Mouse (Mus musculus) forebrain, postnatal 0 days (tissue): ENCODE measurements around the gene Atp8a2. TPM values are rescaled to one million over a fixed set of nuclear protein-coding genes. Genes with fewer than 3 reads are reported as not detected.

Source experiments
- ATAC-seq: fragments of 200-750 bp; cut with Nextera tagmentation; 2 replicates; pipeline ENCODE4 v1.8.0; 2017; ENCODE audit warnings: mild to moderate bottlenecking, moderate library complexity
- DNase-seq: peaks from one replicate; pipeline ENCODE4 v3.0.0-alpha.2; 2015
- H3K27ac ChIP-seq: fragments of 300-500 bp; sonication (generic); 2 replicates; pipeline ENCODE4 v1.5.1; 2014; ENCODE audit warnings: low read depth, mild to moderate bottlenecking, antibody characterized with exemption, low read length, moderate library complexity, mixed read lengths
- H3K27me3 ChIP-seq: fragments of 300-500 bp; sonication (generic); 2 replicates; pipeline ENCODE4 v1.6.1; 2014; ENCODE audit warnings: mild to moderate bottlenecking, low read length, mixed read lengths; ENCODE audit not compliant: insufficient read depth
- H3K36me3 ChIP-seq: fragments of 300-500 bp; sonication (generic); 2 replicates; pipeline ENCODE4 v1.6.1; 2014; ENCODE audit warnings: mild to moderate bottlenecking, moderate library complexity; ENCODE audit not compliant: insufficient read depth
- H3K4me1 ChIP-seq: fragments of 300-500 bp; sonication (generic); 2 replicates; pipeline ENCODE4 v1.6.1; 2014; ENCODE audit warnings: antibody characterized with exemption; ENCODE audit not compliant: insufficient read depth
- H3K4me2 ChIP-seq: fragments of 300-500 bp; sonication (generic); 2 replicates; pipeline ENCODE4 v1.6.1; 2014; ENCODE audit warnings: low read depth, mild to moderate bottlenecking, moderate library complexity
- H3K4me3 ChIP-seq: fragments of 300-500 bp; sonication (generic); 2 replicates; pipeline ENCODE4 v1.5.1; 2014; ENCODE audit warnings: low read depth, low read length, mixed read lengths
- H3K9ac ChIP-seq: fragments of 300-500 bp; sonication (generic); 2 replicates; pipeline ENCODE4 v1.6.1; 2014; ENCODE audit warnings: mild to moderate bottlenecking
- H3K9me3 ChIP-seq: fragments of 300-500 bp; sonication (generic); 2 replicates; pipeline ENCODE4 v1.6.1; 2016; ENCODE audit warnings: low read length
- CTCF ChIP-seq: sonication (generic); IDR thresholded peaks from 2 replicates; pipeline ENCODE4 v1.5.1; 2016; ENCODE audit warnings: antibody characterized with exemption, control low read depth, low read depth
- WGBS: fragments of 180-500 bp; shearing (Covaris S2); extraction: QIAGEN DNeasy Blood & Tissue Kit; methylation state at CpG from one replicate; pipeline ENCODE4 v1.1.7; 2014; 5-methylcytosine and 5-hydroxymethylcytosine counted together
- polyA plus RNA-seq: library from polyadenylated mRNA; unstranded; fragments of >200 nt; fragmentation: Nextera tagmentation; extraction: Ambion mirVana; gene quantifications from 2 replicates; pipeline ENCODE4 v1.2.1, GENCODE M21; 2015
- total RNA-seq: library from RNA; depleted of rRNA; stranded (reverse); fragments of >200 nt; gene quantifications from 2 replicates; pipeline ENCODE4 v1.2.3, GENCODE M21; 2014

Gene Atp8a2
- total and polyA plus RNA-seq, 2 experiments from 2014 or later, result 33.6 to 38.0 TPM

- Histone ChIP-seq H3K36me3 (no peaks in the 10 kb centered on the region), H3K4me2 (no peak overlapping the region), H3K9me3 (no peaks in the 10 kb centered on the region), H3K4me1 (no peaks in the 10 kb centered on the region), H3K27me3 (no peaks in the 10 kb centered on the region), H3K4me3 (no peak overlapping the region), H3K9ac (no peak overlapping the region), H3K27ac (no peak overlapping the region)
- 88% methylated on average over 3 of the region's 3 CpGs for WGBS
- no peak for ATAC-seq
- TF ChIP-seq CTCF, result no peak
- no peak for DNase-seq
Observed at GRCm38 (mm10) chr14:59878248-59878647, 318.7 kb downstream of the Atp8a2 start.

- Histone ChIP-seq H3K27ac (no peak overlapping the region), H3K4me1 (no peaks in the 10 kb centered on the region), H3K4me2 (no peak overlapping the region), H3K4me3 (no peak overlapping the region), H3K36me3 (no peaks in the 10 kb centered on the region), H3K9ac (no peak overlapping the region), H3K9me3 (no peaks in the 10 kb centered on the region), H3K27me3 (no peaks in the 10 kb centered on the region)
- no peak for ATAC-seq
- WGBS, result 91% methylated on average over 2 of the region's 2 CpGs
- no peak for DNase-seq
- no peak for TF ChIP-seq CTCF
Observed at GRCm38 (mm10) chr14:59876525-59876924, 320.5 kb downstream of the Atp8a2 start.

DNA sequence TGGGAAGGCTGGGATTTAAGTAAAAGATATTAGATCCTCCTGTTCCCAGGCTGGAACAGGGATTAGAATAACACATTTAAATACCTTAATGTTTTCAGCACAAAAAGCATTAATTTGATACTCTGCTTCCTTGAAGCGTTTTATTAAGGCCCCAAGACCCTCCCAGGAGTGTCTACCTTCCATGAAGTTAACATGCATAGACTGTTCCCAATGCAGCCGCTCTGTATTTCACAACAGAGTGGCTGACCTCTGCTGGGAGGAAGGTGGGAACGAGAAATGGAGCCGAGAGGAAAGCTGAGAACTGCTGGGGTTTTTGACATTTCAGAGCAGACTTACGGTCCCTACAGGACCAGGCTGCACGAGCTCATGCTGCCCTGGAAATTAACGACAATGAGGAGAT is 328.6 kb downstream of the Atp8a2 start:
- no peak for TF ChIP-seq CTCF
- DNase-seq, result no peak
- H3K27me3 ChIP-seq, result no peaks in the 10 kb centered on the region
- no peaks in the 10 kb centered on the region for H3K9me3 ChIP-seq
- no peak overlapping the region for H3K4me3 ChIP-seq
- ATAC-seq, result no peak
- no peaks in the 10 kb centered on the region for H3K4me1 ChIP-seq
- no peaks in the 10 kb centered on the region for H3K36me3 ChIP-seq
- 70% methylated on average over 7 of the region's 7 CpGs for WGBS
- H3K4me2 ChIP-seq, result no peak overlapping the region
- 0 out of 2 replicates have a peak overlapping the region, but pooled peaks have one; percentile 40 for H3K27ac ChIP-seq
- H3K9ac ChIP-seq, result no peak overlapping the region

DNA sequence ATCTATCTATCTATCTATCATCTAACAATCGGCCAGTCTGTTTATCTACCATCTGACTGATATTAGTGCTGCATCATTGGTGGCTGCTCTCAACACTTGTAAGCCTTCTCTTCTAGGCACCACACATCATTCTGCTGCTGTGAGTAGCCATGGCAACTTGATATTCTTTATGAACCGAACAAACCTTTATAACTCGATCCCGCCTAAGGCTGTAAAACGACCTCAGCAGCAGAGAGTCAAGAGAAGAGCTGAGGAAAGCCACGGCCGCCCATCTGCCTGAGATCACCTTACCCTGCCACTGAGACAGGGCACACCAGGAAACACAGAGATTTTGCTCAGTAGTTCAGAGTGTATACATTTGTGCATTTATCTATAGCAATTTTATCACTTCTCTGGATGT is 329.2 kb downstream of the Atp8a2 start:
- no peak overlapping the region for H3K9ac ChIP-seq
- DNase-seq (no peak), ATAC-seq (peak; percentile 73)
- 51% methylated on average over 7 of the region's 7 CpGs for WGBS
- H3K4me1 ChIP-seq, result no peaks in the 10 kb centered on the region
- H3K36me3 ChIP-seq, result no peaks in the 10 kb centered on the region
- H3K4me2 ChIP-seq, result no peak overlapping the region
- peak overlapping the region; percentile 40; the same call in 1 of the 2 replicates for H3K27ac ChIP-seq
- H3K27me3 ChIP-seq, result no peaks in the 10 kb centered on the region
- TF ChIP-seq CTCF, result no peak
- H3K9me3 ChIP-seq, result no peaks in the 10 kb centered on the region
- no peak overlapping the region for H3K4me3 ChIP-seq

GRCm38 (mm10) chr14:59866001-59866400 is 331.0 kb downstream of the Atp8a2 start:
- no peak for ATAC-seq
- DNase-seq, result no peak
- H3K9me3 ChIP-seq, result no peaks in the 10 kb centered on the region
- no peak overlapping the region for H3K4me3 ChIP-seq
- no peak for TF ChIP-seq CTCF
- no peaks in the 10 kb centered on the region for H3K4me1 ChIP-seq
- no peak overlapping the region for H3K9ac ChIP-seq
- H3K27me3 ChIP-seq, result no peaks in the 10 kb centered on the region
- WGBS, result 79% methylated on average over 5 of the region's 5 CpGs
- no peak overlapping the region for H3K27ac ChIP-seq
- no peak overlapping the region for H3K4me2 ChIP-seq
- no peaks in the 10 kb centered on the region for H3K36me3 ChIP-seq

- ATAC-seq (peak; percentile 78), DNase-seq (peak; percentile 29)
- no peak overlapping the region for H3K4me3 ChIP-seq
- no peaks in the 10 kb centered on the region for H3K4me1 ChIP-seq
- 46% methylated on average over 4 of the region's 4 CpGs for WGBS
- no peaks in the 10 kb centered on the region for H3K9me3 ChIP-seq
- H3K9ac ChIP-seq, result no peak overlapping the region
- H3K27me3 ChIP-seq, result no peaks in the 10 kb centered on the region
- H3K4me2 ChIP-seq, result no peak overlapping the region
- H3K36me3 ChIP-seq, result no peaks in the 10 kb centered on the region
- no peak for TF ChIP-seq CTCF
- H3K27ac ChIP-seq, result no peak overlapping the region
Observed at GRCm38 (mm10) chr14:59862351-59862750, 334.6 kb downstream of the Atp8a2 start.

DNA sequence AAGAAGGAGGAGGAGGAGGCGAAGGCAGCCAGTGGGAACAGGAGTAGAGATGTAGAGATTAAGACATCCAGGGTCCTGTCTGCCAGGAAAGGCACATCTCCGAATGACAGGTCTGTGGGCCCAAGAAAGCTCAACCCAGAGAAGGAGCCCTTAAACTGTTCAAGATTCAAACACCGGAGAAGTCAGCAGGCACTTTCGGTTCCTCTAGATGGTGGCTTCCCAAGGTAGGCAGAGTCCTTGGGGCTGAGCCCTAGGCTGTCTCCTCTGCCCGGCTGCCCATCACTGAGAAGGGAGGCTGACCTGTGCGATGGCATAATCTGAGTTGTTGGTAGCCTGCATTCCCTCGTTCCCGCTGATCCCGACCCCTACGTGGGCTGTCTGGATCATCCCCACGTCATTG is 337.1 kb downstream of the Atp8a2 start:
- no peak overlapping the region for H3K4me2 ChIP-seq
- WGBS, result 91% methylated on average over 11 of the region's 11 CpGs
- TF ChIP-seq CTCF, result no peak
- no peak overlapping the region for H3K9ac ChIP-seq
- no peak for ATAC-seq
- no peaks in the 10 kb centered on the region for H3K9me3 ChIP-seq
- no peaks in the 10 kb centered on the region for H3K27me3 ChIP-seq
- 0 out of 2 replicates have a peak, but pooled peaks cover 9% of the 10 kb centered on the region for H3K36me3 ChIP-seq
- no peak overlapping the region for H3K4me3 ChIP-seq
- no peaks in the 10 kb centered on the region for H3K4me1 ChIP-seq
- DNase-seq, result no peak
- no peak overlapping the region for H3K27ac ChIP-seq
